Mouse (Mus musculus): Measurements from ENCODE around the gene Rbfox1. TPM values are rescaled to one million over a fixed set of nuclear protein-coding genes. Genes with fewer than 3 reads are reported as not detected.

Gene Rbfox1
- polyA plus RNA-seq, 1 experiment from 2014 or later: 2.7 TPM

DNA sequence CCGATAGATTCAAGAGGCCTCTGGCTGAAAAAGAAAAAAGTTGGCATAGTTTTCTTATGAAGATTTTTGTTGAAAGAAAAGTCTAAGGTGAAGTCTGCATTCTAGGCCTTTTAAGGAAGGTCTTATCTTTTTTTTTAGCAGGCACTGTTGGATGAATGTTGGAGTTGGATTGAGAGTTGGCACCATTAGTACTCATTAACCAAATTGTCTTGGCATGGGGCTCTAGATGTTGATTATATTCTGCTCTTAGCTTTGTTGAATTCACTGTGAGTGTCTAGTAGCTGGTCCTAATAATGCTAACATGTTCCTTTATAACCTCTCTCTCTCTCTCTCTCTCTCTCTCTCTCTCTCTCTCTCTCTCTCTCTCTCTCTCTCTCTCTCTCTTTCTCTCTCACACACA, 731.4 kb downstream of the Rbfox1 start:
- Histone ChIP-seq H3K36me3 (ENCODE audit: control insufficient read depth, insufficient read depth, low read length) (no peaks in the 10 kb centered on the region), H3K4me3 (ENCODE audit: low read depth, low read length) (no peak overlapping the region), H3K9me3 (ENCODE audit: control insufficient read depth, low read depth, low read length) (no peaks in the 10 kb centered on the region), H3K9ac (replicated peaks; ENCODE audit: low read depth, low read length) (no peak overlapping the region), H3K4me2 (replicated peaks; ENCODE audit: low read depth, low read length) (no peak overlapping the region), H3K4me1 (ENCODE audit: control insufficient read depth, insufficient read depth, low read length) (no peaks in the 10 kb centered on the region), H3K27ac (ENCODE audit: low read length) (no peak overlapping the region), H3K27me3 (ENCODE audit: control insufficient read depth, insufficient read depth, low read length) (no peaks in the 10 kb centered on the region)
- WGBS: 75% methylated on average over 1 of the region's 1 CpGs
- no peak for ATAC-seq (ENCODE audit: insufficient number of reproducible peaks, insufficient read depth, low FRiP score, low read depth)

DNA sequence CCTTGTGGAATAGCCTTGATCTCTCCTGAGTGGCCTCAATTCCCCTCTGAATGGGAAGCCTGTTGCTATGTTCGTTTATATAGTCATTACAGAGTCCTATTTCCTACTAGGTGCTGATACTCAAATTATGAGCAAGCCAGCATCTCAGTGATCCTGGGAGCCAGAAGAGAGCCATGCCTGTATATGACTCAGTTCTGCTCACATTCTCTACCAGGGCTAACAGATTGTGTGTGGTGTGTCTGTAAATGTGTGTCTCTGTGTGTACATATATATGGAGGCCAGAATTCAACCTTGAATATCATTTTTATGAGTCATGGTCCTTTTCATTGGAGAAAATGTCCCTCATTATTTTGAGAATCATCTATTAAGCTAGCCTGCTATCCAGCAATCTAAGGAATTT, 755.2 kb downstream of the Rbfox1 start:
- WGBS: 64% methylated on average over 1 of the region's 1 CpGs
- no peak for ATAC-seq (ENCODE audit: insufficient number of reproducible peaks, insufficient read depth, low FRiP score, low read depth)

DNA sequence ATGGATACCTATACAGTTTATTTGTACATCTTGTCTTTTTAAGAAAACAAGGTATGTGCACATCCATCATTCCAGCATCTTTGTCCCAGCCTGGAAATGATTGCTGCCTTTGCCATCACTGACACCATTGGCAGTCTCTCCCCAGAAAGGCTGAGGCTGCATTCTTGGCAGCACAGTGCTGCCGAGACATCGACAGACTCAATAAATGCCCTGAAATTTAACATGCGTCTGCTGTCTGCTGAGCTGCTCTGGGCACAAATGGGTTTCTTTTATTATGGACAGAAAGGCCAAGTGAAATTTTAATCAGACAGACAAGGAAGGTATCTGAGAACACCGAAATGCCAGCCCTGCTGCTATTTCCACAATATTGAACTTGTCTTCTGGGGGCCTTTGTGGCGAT, 761.8 kb downstream of the Rbfox1 start:
- WGBS: 75% methylated on average over 5 of the region's 5 CpGs
- Histone ChIP-seq H3K4me3 (ENCODE audit: low read depth, low read length) (no peak overlapping the region), H3K27me3 (ENCODE audit: control insufficient read depth, insufficient read depth, low read length) (no peaks in the 10 kb centered on the region), H3K9ac (replicated peaks; ENCODE audit: low read depth, low read length) (no peak overlapping the region), H3K27ac (ENCODE audit: low read length) (no peak overlapping the region), H3K4me1 (ENCODE audit: control insufficient read depth, insufficient read depth, low read length) (no peaks in the 10 kb centered on the region), H3K36me3 (ENCODE audit: control insufficient read depth, insufficient read depth, low read length) (no peaks in the 10 kb centered on the region), H3K4me2 (replicated peaks; ENCODE audit: low read depth, low read length) (no peak overlapping the region), H3K9me3 (ENCODE audit: control insufficient read depth, low read depth, low read length) (no peaks in the 10 kb centered on the region)
- ATAC-seq (ENCODE audit: insufficient number of reproducible peaks, insufficient read depth, low FRiP score, low read depth): no peak

More for the DNA sequence above, 755.2 kb downstream of the Rbfox1 start:
- Histone ChIP-seq H3K36me3 (ENCODE audit: control insufficient read depth, insufficient read depth, low read length) (no peaks in the 10 kb centered on the region), H3K4me2 (replicated peaks; ENCODE audit: low read depth, low read length) (no peak overlapping the region), H3K4me3 (ENCODE audit: low read depth, low read length) (no peak overlapping the region), H3K4me1 (ENCODE audit: control insufficient read depth, insufficient read depth, low read length) (no peaks in the 10 kb centered on the region), H3K27ac (ENCODE audit: low read length) (no peak overlapping the region), H3K27me3 (ENCODE audit: control insufficient read depth, insufficient read depth, low read length) (no peaks in the 10 kb centered on the region), H3K9me3 (ENCODE audit: control insufficient read depth, low read depth, low read length) (no peaks in the 10 kb centered on the region), H3K9ac (replicated peaks; ENCODE audit: low read depth, low read length) (no peak overlapping the region)

DNA sequence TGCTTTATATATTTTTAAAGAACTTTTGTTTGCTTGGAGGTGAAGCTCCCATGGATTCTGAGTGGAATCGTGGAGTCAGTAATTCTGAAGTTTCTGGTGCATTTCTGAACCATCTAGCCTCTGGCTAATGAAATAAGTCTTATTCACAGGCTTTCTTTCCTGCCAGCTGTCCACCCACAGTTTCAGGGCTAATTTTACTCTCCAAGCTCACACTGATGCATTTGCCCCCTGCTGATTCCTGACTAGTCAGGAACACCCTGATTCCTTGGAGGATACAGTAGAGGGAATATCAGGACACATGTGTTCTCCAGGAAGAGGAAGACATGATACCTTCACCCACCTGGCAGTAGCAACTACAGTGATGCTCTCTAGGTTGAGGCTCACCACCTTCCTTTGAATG, 763.6 kb downstream of the Rbfox1 start:
- ATAC-seq (ENCODE audit: insufficient number of reproducible peaks, insufficient read depth, low FRiP score, low read depth): no peak
- H3K9ac ChIP-seq (replicated peaks; ENCODE audit: low read depth, low read length): no peak overlapping the region
- WGBS: 65% methylated on average over 1 of the region's 1 CpGs
- H3K4me2 ChIP-seq (replicated peaks; ENCODE audit: low read depth, low read length): no peak overlapping the region
- H3K27me3 ChIP-seq (ENCODE audit: control insufficient read depth, insufficient read depth, low read length): no peaks in the 10 kb centered on the region
- H3K36me3 ChIP-seq (ENCODE audit: control insufficient read depth, insufficient read depth, low read length): no peaks in the 10 kb centered on the region
- H3K9me3 ChIP-seq (ENCODE audit: control insufficient read depth, low read depth, low read length): no peaks in the 10 kb centered on the region
- H3K4me1 ChIP-seq (ENCODE audit: control insufficient read depth, insufficient read depth, low read length): no peaks in the 10 kb centered on the region
- no peak overlapping the region for H3K4me3 ChIP-seq (ENCODE audit: low read depth, low read length)
- H3K27ac ChIP-seq (ENCODE audit: low read length): no peak overlapping the region

DNA sequence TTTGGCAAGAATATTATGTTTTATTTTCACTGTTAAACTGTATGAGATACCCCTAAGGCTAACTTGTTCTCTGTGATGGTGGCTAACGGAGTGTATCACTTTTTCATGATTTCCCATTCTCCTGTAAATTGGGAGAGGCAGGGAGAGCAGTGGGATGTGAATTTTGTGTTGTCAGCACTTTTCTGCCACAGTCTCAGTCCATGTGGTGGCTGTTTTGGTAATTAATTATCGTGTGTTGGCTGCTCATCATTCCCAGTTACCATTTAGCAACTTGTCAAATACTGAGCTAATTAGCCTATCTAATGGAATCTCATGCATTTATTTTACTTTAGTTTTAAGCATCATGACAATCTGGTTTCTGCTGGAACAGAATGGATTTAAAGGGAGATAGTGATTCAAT, 773.4 kb downstream of the Rbfox1 start:
- H3K4me2 ChIP-seq (replicated peaks; ENCODE audit: low read depth, low read length): no peak overlapping the region
- 75% methylated on average over 2 of the region's 2 CpGs for WGBS
- no peak overlapping the region for H3K9ac ChIP-seq (replicated peaks; ENCODE audit: low read depth, low read length)
- no peak overlapping the region for H3K27ac ChIP-seq (ENCODE audit: low read length)
- no peaks in the 10 kb centered on the region for H3K27me3 ChIP-seq (ENCODE audit: control insufficient read depth, insufficient read depth, low read length)
- no peak overlapping the region for H3K4me3 ChIP-seq (ENCODE audit: low read depth, low read length)
- no peaks in the 10 kb centered on the region for H3K36me3 ChIP-seq (ENCODE audit: control insufficient read depth, insufficient read depth, low read length)
- H3K9me3 ChIP-seq (ENCODE audit: control insufficient read depth, low read depth, low read length): no peaks in the 10 kb centered on the region; the same call in 1 of the 2 replicates
- ATAC-seq (ENCODE audit: insufficient number of reproducible peaks, insufficient read depth, low FRiP score, low read depth): no peak
- H3K4me1 ChIP-seq (ENCODE audit: control insufficient read depth, insufficient read depth, low read length): no peaks in the 10 kb centered on the region

DNA sequence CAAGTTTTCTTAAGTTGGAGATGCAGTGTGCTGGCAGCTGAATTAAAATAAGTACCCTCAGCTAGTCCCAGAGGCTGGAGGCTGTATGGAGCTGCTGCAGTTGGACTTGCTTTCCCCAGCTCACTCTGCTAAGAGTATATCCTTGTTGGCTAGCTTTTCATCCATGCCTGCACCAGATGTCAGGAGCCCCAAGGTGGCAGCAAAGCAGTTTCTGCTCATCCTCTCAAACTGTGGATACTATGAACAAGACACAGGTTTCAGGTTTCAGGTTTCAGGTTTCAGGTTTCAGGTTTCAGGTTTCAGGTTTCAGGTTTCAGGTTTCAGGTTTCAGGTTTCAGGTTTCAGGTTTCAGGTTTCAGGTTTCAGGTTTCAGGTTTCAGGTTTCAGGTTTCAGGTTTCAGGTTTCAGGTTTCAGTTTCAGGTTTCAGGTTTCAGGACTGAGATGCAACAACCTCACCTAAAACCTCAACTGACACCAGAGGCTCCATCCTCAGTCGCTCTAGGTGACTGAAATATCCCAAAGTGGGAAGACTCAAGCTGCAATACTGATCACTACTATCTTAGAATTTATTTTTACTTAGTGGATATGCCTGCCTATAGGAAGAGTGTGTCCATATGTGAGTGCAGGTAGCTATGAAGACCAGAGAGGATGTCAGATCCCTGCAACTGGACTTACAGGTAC, 801.1 kb downstream of the Rbfox1 start:
- Histone ChIP-seq H3K4me3 (ENCODE audit: low read depth, low read length) (no peak overlapping the region), H3K27me3 (ENCODE audit: control insufficient read depth, insufficient read depth, low read length) (no peaks in the 10 kb centered on the region), H3K9me3 (ENCODE audit: control insufficient read depth, low read depth, low read length) (no peaks in the 10 kb centered on the region), H3K4me1 (ENCODE audit: control insufficient read depth, insufficient read depth, low read length) (no peaks in the 10 kb centered on the region), H3K9ac (replicated peaks; ENCODE audit: low read depth, low read length) (no peak overlapping the region), H3K27ac (ENCODE audit: low read length) (no peak overlapping the region), H3K4me2 (replicated peaks; ENCODE audit: low read depth, low read length) (no peak overlapping the region), H3K36me3 (ENCODE audit: control insufficient read depth, insufficient read depth, low read length) (no peaks in the 10 kb centered on the region)
- 72% methylated on average over 1 of the region's 1 CpGs for WGBS
- no peak for ATAC-seq (ENCODE audit: insufficient number of reproducible peaks, insufficient read depth, low FRiP score, low read depth)

DNA sequence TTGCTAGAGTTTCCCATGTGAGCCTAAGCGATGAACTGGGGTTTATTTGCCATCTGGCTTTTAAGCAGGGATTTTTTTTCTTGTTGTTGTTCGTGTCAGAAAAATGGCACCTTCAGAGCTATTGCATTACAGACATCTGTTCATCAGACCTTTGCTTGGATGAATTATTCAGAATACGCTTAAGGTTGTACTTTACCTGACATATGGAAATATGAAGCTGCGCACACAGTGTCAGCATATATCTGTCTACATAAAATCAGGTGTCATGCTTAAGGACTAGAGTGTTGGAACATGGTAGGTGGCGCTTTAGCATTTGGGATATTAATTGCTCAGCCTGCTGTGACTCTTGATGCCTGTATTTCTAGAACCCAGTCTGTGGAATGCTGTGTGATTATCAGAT, 819.7 kb downstream of the Rbfox1 start:
- no peak for ATAC-seq (ENCODE audit: insufficient number of reproducible peaks, insufficient read depth, low FRiP score, low read depth)
- H3K9me3 ChIP-seq (ENCODE audit: control insufficient read depth, low read depth, low read length): no peaks in the 10 kb centered on the region
- H3K4me1 ChIP-seq (ENCODE audit: control insufficient read depth, insufficient read depth, low read length): no peaks in the 10 kb centered on the region
- no peak overlapping the region for H3K4me2 ChIP-seq (replicated peaks; ENCODE audit: low read depth, low read length)
- no peaks in the 10 kb centered on the region for H3K27me3 ChIP-seq (ENCODE audit: control insufficient read depth, insufficient read depth, low read length)
- H3K27ac ChIP-seq (ENCODE audit: low read length): no peak overlapping the region
- no peak overlapping the region for H3K9ac ChIP-seq (replicated peaks; ENCODE audit: low read depth, low read length)
- no peaks in the 10 kb centered on the region for H3K36me3 ChIP-seq (ENCODE audit: control insufficient read depth, insufficient read depth, low read length)
- WGBS: 92% methylated on average over 5 of the region's 5 CpGs
- H3K4me3 ChIP-seq (ENCODE audit: low read depth, low read length): no peak overlapping the region

DNA sequence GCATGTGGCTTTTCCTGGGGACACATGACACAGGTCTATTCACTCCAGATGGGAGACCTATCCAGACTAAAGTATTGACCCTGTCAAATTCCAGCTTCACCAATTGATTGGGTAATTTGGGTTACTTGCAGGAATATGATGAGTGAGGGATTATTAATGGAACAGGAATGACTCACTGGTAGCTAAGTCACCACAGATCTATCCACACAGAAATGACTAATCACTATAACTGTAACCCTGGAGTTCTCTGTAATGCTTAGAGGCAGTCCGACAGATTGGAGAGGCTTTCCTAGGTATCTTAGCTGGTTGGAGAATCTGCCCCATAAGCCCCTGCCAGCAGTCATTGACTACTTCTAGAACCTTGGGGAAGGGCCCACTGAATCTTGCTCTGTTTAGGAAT, 827.2 kb downstream of the Rbfox1 start:
- Histone ChIP-seq H3K27me3 (ENCODE audit: control insufficient read depth, insufficient read depth, low read length) (no peaks in the 10 kb centered on the region), H3K27ac (ENCODE audit: low read length) (no peak overlapping the region), H3K9ac (replicated peaks; ENCODE audit: low read depth, low read length) (no peak overlapping the region), H3K4me3 (ENCODE audit: low read depth, low read length) (no peak overlapping the region), H3K9me3 (ENCODE audit: control insufficient read depth, low read depth, low read length) (no peaks in the 10 kb centered on the region), H3K4me1 (ENCODE audit: control insufficient read depth, insufficient read depth, low read length) (peaks cover 2% of the 10 kb centered on the region; the same call in 1 of the 2 replicates), H3K36me3 (ENCODE audit: control insufficient read depth, insufficient read depth, low read length) (no peaks in the 10 kb centered on the region), H3K4me2 (replicated peaks; ENCODE audit: low read depth, low read length) (no peak overlapping the region)
- 83% methylated on average over 1 of the region's 1 CpGs for WGBS
- ATAC-seq (ENCODE audit: insufficient number of reproducible peaks, insufficient read depth, low FRiP score, low read depth): no peak

DNA sequence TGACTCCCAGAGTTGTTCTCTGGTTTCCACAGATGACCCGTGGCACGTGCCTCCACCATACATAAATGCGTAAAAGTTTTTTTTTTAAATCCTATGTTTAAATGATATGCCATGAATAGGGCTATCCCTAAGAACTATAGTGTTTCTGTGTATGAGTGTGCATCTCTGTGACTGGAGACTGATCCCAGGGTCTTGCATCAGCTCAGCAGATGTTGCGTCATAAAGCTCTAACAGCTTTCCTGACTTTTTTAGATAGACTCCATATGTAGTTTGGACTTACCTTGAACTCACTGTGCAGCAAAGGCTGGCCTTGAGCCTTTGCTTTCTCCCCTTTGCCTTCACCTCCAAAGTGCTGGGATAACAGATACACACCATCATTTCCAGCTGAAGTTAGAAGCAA, 830.1 kb downstream of the Rbfox1 start:
- no peak overlapping the region for H3K9ac ChIP-seq (replicated peaks; ENCODE audit: low read depth, low read length)
- no peaks in the 10 kb centered on the region for H3K9me3 ChIP-seq (ENCODE audit: control insufficient read depth, low read depth, low read length)
- H3K27ac ChIP-seq (ENCODE audit: low read length): no peak overlapping the region
- no peaks in the 10 kb centered on the region for H3K27me3 ChIP-seq (ENCODE audit: control insufficient read depth, insufficient read depth, low read length)
- no peak overlapping the region for H3K4me3 ChIP-seq (ENCODE audit: low read depth, low read length)
- peaks cover 2% of the 10 kb centered on the region; the same call in 1 of the 2 replicates for H3K4me1 ChIP-seq (ENCODE audit: control insufficient read depth, insufficient read depth, low read length)
- H3K36me3 ChIP-seq (ENCODE audit: control insufficient read depth, insufficient read depth, low read length): no peaks in the 10 kb centered on the region
- no peak overlapping the region for H3K4me2 ChIP-seq (replicated peaks; ENCODE audit: low read depth, low read length)
- ATAC-seq (ENCODE audit: insufficient number of reproducible peaks, insufficient read depth, low FRiP score, low read depth): no peak
- WGBS: 75% methylated on average over 4 of the region's 4 CpGs
